Mouse (Mus musculus): Measurements from ENCODE around the gene Kifap3.

Kifap3 gene

DNA sequence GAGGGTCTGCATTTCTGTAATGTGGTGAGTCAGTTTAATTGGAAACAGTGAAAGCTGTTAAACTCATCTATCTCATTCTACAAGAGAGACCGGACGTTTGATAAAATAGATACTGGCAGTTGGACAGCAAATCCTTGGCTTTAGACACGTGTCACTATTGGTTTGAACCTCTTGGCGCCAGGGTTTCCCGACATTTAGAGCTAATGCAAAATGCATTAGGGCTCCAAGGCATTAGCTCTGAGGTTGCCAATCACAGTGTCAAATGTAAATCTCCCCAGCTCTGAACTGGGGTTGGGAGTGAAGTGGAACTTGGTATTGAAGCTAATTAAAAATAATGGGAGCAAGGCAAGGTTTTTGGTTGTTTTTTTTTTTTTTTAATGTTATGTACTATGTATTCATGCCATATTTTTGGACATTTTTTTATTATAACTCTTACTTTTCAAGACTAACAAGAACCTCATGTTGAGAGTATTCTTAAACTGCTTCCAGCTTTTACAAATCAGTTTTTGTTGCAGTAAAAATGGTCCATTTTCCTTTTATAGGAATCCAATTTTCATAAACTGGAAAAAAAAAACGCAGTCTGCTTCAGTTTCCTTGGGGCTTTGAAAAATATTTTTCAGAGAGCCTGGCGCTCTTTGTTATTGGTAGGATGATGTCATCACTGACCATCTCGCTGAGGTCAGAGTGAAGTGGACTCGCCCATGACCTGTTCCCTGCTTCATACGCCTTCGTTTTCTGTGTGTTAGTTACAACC lies 114.6 kb downstream of the Kifap3 start:
- DNase-seq (ENCODE audit: low read depth, low spot score) = no peak

- no peak for DNase-seq (ENCODE audit: low read depth, low spot score)
Measured at GRCm38 (mm10) chr1:163898291-163898764, 118.9 kb downstream of the Kifap3 start.

- no peak for DNase-seq (ENCODE audit: low read depth, low spot score)
Measured at GRCm38 (mm10) chr1:163899575-163899974, 120.2 kb downstream of the Kifap3 start.

- no peak for DNase-seq (ENCODE audit: low read depth, low spot score)
Measured at GRCm38 (mm10) chr1:163900168-163900567, 120.8 kb downstream of the Kifap3 start.

GRCm38 (mm10) chr1:163903411-163903810 lies 124.0 kb downstream of the Kifap3 start:
- DNase-seq (ENCODE audit: low read depth, low spot score) = no peak

DNA sequence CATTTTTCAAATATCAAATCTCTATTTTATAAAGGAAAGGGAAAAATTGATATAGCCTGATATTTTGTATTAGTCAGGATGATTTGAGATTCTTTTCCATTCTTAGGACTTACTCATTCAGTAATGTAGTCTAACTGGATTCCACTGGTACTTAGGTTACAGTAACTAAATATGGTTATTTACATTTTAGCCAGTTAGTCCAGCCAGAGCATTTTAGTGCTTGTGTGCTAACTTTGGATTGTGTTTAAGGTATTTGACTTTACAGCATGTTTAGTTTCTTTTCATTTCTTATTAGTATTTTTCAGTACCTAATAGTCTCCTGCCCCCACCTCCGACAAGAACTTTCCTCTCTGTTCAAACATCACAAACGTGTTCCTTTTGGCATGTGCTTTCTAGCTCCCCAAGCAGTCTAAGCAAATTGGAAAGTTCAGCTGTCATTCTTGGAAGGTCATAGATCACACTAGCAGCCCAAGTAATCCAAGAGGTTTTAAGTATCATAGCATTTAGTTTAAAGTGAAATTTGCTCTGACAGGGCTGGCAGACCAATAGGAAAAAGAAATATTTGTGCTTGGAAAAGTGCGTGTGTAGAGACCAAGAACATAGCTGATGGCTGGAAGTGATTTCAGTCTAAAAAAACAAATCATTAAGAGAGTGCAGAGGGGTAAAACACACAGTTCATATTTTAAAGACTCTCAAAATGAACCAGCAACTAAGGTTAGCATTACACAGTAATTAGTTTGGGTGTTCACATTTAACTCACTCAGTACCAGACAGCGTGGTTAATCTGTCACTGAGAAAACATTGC lies 127.8 kb downstream of the Kifap3 start:
- no peak for DNase-seq (ENCODE audit: low read depth, low spot score)

DNA sequence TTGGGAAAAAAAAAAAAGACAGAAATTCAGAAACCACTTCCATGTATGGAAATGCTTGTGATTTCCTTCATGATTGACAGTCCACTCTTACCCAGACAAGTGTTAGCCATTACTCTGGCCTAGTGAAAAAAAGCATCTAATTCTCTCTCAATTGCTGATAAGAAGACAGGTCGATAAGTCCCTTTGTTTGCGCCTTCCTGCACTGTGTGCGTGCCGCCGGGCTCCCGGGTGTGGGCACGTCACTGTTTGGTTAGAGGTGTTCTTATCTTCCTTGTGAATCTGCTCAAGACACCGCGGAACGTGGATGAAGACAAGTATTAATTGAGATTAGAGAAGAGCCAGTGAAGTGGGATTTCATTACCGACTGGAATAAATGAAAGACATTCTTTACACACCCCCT lies 129.0 kb downstream of the Kifap3 start:
- DNase-seq (ENCODE audit: low read depth, low spot score) = no peak

DNA sequence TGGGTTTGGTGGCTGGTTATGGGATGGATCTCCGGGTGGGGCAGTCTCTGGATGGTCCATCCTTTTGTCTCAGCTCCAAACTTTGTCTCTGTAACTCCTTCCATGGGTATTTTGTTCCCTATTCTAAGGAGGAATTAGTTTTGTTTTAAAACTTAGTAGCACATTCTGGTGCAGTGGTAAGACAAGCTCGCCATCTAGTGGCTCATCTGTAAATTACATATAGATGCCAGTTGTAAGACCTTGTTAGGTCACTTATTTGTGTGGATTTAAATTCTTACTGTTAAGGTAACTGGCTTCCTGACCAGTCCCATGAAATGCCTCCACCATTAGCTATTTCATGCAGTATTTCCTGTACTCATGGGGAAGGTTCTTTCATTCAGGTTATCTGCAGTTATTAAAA lies 131.0 kb downstream of the Kifap3 start:
- DNase-seq (ENCODE audit: low read depth, low spot score) = peak; percentile 24

DNA sequence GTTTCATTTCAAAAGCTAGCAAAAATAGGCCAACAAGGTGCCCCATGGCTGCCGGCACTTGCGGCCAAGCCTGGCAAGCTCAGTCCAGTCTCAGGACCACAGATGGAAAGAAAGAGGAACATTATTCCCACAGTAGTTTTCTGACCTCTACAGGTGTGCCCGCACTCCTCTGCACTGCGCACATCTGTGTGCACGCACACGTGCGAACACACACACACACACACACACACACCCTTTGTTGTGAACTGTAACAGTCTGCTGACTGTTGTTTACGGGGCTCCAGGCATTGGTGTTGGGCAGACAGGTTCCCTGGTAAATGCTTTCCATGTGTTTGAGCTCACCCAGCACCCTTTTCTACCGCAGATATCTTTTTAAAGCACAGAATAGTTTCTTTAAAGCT lies 131.4 kb downstream of the Kifap3 start:
- no peak for DNase-seq (ENCODE audit: low read depth, low spot score)

DNA sequence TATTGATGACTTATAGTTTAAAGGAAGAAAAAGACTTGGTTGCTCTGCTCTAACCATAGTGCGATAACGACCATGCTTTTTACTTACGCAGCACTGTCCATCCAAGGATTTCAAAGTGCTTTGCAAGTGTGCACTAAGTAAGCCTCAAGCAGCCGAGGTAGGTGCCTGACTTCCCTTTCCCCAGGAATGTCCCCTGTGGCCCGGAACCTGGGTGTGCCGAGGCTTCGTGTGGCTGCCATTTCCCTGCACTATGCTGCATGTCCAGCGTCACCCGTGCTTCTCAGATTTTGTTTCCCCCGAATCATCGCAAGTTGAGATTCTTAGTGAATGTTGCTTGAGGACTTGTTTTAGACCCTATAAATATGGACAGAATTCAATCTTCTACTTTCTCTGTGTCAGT lies 132.6 kb downstream of the Kifap3 start:
- DNase-seq (ENCODE audit: low read depth, low spot score) = no peak

GRCm38 (mm10) chr1:163917349-163918160 lies 138.2 kb downstream of the Kifap3 start:
- DNase-seq (ENCODE audit: low read depth, low spot score) = no peak

GRCm38 (mm10) chr1:163924093-163924492 lies 144.7 kb downstream of the Kifap3 start:
- DNase-seq (ENCODE audit: low read depth, low spot score) = no peak

GRCm38 (mm10) chr1:163928846-163929245 lies 149.5 kb downstream of the Kifap3 start, which contains the start of gene Scyl3:
Scyl3 (plus strand) TSS chr1:163929100.
- no peak for DNase-seq (ENCODE audit: low read depth, low spot score)

GRCm38 (mm10) chr1:163929636-163930457 lies 150.5 kb downstream of the Kifap3 start:
- peak; percentile 71 for DNase-seq (ENCODE audit: low read depth, low spot score)

GRCm38 (mm10) chr1:163930458-163930794 lies 151.0 kb downstream of the Kifap3 start:
- no peak for DNase-seq (ENCODE audit: low read depth, low spot score)

DNA sequence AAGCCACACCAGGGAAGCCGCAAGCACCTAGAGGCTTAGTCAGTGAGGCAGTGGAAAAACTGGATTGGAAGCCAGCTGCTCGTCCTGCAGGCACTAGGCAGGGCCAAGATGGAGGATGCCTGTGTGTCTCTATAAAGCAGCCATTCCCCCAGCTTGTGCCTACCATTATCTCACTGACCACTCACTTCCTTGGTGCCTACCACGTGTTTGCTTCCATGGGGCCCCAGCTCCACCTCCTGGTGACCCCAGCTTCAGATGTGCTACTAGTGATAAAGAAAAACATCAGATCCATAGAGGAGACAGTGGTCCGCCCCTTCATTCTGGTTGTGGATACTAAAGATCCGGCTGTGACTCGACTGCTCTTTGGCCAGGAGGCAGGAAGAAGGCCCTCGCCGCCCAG lies 152.4 kb downstream of the Kifap3 start:
- DNase-seq (ENCODE audit: low read depth, low spot score) = no peak

GRCm38 (mm10) chr1:163934591-163934990 lies 155.2 kb downstream of the Kifap3 start:
- no peak for DNase-seq (ENCODE audit: low read depth, low spot score)

DNA sequence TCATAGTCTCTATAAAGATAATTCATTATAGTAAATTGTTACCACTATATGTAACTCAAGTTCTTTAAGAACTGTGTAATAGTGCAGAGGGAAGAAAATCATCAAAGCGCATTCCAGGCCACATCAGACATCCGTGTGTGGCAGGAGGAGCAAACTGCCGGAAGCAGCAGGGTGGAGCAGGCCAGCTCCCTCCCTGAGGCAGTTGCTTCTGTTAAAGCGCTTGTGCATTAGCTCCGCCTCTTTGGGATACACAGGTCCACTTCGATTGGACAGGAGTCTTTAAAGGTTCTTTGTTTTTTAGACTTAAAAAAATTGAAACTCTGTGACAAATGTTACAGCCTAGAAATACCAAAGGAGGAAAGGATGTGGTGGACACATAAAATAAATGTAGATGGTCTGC lies 162.7 kb downstream of the Kifap3 start:
- peak; percentile 16 for DNase-seq (ENCODE audit: low read depth, low spot score)

- no peak for DNase-seq (ENCODE audit: low read depth, low spot score)
Measured at GRCm38 (mm10) chr1:163953396-163953795, 174.0 kb downstream of the Kifap3 start.

GRCm38 (mm10) chr1:163958036-163958435 lies 178.7 kb downstream of the Kifap3 start:
- DNase-seq (ENCODE audit: low read depth, low spot score) = no peak

- DNase-seq (ENCODE audit: low read depth, low spot score) = no peak
Measured at GRCm38 (mm10) chr1:163964008-163964689, 184.8 kb downstream of the Kifap3 start.
